Mouse (Mus musculus) thymus, postnatal 10 days (tissue): ENCODE data around the gene Itga9.

Experiments
- DNase-seq, 2 experiments: peaks; one replicate each; pipeline ENCODE4 v3.0.0; 2021; ENCODE audit warnings: low spot score in 2 of 2

Gene Itga9

DNA sequence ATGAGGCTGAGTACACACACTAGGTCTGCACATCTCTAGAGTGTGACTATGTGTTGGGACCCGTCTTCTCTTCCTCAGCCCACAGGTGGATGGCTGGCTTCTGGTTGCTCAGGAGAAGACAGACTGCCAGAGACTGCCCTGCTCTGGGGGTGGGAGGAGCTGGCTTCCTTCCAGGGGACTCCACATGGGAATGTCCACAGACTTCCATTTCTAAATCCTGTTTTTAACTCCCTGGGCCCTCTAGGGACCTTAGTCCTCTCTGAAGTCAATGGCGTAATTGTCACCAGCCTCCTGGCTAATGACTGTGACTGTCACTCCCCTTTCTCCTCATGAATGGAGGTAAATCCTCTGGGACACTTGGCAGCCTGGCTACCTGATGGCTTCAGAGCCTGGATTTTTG lies 45.4 kb downstream of the Itga9 start:
- DNase-seq, result no peak

- DNase-seq, result no peak
Measured at GRCm38 (mm10) chr9:118653436-118653835, 46.9 kb downstream of the Itga9 start.

DNA sequence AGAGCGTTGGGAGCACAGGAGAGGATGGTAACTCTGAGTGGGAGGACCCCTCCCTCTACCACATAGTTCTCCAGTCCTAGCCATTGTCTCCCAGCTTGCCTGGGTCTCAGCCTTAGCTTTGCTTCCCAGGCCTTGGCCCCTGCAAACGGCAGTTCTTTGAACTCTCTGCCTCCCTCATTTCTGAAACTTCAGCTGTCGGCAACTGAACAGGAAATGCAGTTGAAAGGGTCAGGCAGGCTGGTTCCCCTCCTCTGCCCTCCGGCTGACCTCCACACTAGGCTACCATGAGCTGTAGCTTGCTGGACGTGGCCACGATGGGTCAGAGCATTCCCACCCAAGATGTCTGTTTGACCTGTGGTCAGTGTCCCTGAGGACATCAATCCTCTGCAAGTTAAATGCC lies 48.5 kb downstream of the Itga9 start:
- DNase-seq, result no peak

DNA sequence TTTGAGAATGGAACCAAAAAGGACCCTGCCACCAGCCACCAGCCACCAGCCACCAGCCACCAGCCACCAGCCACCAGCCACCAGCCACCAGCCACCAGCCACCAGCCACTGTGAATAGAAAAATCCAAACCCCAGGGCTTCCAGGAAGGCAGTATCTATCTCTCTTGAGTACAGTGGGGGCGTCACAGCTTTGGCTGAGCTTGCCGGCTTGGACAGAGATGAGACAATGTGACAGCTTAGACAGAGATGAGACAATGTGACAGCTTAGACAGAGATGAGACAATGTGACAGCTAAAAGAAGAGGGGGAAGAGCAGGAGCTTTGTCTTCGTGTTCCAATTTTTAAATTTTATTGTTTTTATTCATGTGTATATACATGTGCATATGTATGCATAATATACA lies 49.2 kb downstream of the Itga9 start:
- DNase-seq, result no peak

DNA sequence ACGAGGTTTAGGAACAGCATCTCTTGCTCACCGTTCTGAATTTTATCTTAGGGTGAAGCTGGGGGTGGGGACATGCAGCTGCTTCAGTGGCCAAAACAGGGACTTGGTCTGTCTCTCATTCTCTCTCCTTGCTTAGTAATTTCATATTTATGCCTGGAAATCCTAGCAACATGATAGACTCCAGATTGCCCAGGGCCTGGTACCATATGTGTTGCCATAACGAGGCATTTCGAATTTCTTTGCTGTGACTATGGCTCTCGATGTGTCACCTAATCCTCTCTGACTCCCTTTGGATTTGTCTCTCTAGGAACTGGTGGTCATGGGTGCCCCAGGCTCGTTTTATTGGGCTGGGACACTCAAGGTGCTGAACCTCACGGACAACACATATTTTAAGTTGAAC lies 51.7 kb downstream of the Itga9 start:
- DNase-seq, result no peak

DNA sequence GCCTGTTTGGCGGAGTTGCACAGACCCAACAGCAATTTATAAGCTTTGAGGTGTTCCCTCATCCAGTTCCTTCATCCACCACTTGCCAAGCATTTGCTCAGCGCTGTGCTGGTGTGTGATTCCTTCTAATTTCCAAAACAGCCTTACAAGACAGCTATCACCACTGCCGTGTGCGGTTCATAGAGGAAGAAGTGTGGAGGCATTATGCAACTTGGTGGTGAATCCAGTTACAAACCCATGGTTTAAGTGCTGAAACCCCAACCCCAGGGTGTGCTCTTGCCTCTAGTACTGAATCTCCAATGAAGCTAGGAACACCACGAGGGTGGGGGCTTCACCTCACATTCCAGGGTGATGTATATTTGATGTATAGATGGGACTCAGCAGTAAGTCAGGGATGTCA lies 53.3 kb downstream of the Itga9 start:
- DNase-seq, result no peak

DNA sequence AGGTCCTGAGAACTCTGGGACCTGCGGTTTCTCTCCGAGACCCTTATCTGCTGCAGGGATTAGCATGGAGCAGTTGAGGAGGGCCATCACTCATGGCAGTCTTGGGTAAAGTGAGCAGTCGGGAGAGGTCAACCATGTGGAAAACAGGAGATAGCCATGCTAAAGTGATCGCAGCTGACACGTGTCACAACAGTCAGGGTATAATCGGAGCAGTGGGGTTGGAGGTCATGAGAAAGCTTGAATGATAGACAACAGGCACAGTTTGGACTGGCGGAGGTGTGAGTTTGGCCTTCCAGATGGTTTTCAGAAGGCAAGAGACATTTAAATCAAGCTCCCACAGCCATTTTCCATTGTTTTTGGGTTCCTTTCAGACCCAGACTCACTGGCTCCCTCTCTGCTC lies 53.8 kb downstream of the Itga9 start:
- DNase-seq, result no peak

DNA sequence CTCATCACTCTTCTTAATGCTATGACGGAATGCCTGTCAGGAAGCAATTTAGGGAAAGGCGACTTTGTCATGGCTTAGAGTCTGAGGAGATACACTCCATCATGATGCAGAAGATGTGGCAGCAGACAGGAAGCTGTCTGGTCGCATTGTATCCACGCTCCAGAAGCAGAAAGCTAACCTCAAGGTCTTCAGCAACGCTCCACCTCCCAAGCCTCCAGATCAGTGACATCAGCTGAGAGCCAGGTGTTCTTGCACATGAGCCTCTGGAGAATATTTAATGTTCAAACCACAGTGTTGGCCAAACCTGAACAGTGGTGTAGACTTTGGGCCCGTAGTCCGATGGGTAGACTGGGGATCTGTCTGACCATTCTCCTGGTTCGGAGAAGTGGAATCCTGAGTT lies 55.5 kb downstream of the Itga9 start:
- no peak for DNase-seq

DNA sequence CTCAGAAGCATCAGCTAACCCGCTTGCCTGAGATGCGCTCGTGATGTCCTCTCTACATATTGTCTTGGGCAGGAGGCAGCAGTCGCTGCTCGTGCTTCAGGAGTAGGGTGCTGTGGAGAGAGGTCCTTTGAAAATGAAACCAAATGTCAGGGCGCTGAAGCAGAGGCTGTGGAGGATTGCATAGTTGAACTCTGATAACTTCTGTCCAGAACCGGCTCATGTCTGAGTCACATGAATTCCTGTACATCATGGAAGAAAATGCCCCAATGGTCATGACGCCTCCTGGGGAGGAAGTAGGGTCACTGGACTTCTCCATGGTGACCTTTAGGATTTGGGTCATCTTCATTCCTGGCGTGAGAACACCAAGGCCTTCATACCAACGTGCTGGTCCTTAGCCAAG lies 56.0 kb downstream of the Itga9 start:
- DNase-seq, result no peak

DNA sequence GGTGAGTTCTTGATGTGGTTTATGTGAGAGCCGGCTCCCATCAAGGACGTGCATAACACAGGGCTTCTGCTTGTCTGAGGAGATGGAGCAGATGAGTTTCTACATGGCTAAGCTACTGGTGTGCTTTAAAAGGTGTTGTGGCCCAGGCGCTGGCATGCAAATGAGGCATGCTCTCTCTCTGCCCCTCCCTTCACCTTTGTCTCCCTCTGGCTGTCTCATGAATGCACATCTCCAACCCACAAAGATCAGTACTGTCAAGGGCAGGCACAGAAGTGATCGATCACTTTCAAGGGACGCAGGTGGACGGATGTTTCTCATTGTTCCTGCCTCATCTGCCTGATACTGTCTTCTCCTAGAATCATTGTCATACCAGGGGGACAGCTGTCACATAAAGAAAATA lies 57.4 kb downstream of the Itga9 start:
- DNase-seq, result no peak

GRCm38 (mm10) chr9:118666069-118666468 lies 59.6 kb downstream of the Itga9 start:
- DNase-seq, result no peak

DNA sequence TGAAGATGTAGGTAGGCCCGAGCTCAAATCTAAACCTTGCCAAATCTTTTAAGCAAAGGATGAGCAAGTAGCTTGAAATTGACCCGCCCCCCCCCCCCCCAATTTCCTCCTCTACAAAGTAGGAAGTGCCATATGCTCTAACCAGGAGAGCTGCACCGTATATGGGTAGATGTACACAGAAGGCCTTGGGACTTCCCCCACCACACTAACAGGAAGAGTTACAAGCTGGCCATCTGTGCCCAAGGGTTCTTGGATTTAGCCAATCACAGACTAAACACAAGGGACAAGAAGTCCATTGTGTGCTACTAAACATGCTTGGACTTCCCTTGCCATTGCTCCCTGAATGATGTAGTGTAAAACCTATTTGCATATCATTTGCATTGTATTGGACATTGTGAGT lies 63.2 kb downstream of the Itga9 start:
- no peak for DNase-seq

DNA sequence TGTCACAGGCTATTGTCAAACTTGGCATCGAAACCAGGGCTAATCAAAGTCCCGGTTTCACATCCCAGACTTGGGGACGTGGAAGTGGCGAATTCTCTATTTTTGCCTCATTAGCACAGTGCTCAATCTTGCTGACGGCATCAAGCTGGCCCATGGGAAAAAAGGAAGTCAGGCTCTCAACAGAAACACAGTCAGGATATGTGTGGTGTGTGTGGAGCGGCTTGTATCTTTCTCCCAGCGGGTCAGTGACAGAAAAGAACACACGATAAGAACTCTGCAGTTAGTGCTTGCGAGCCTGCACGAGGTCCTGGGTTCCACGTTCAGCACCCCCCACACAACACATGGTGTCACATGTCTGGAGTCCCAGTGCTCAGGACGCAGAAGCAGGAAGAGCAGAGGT lies 67.8 kb downstream of the Itga9 start:
- no peak for DNase-seq

DNA sequence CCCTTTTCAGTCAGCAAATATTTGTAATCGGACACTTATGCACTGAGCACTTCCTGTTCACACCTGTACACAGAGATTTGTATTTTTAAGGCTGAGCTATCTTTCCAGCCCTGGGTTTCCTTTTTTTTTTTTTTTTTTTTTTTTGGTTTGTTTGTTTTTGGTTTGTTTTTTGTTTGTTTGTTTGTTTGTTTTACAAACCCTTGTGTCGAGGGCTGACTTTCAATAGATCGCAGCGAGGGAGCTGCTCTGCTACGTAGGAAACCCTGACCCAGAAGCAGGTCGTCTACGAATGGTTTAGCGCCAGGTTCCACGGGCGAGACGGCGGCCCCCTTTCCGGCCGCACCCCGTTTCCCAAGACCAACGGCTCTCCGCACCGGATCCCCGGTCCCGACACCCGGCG lies 68.3 kb downstream of the Itga9 start:
- DNase-seq, result no peak

DNA sequence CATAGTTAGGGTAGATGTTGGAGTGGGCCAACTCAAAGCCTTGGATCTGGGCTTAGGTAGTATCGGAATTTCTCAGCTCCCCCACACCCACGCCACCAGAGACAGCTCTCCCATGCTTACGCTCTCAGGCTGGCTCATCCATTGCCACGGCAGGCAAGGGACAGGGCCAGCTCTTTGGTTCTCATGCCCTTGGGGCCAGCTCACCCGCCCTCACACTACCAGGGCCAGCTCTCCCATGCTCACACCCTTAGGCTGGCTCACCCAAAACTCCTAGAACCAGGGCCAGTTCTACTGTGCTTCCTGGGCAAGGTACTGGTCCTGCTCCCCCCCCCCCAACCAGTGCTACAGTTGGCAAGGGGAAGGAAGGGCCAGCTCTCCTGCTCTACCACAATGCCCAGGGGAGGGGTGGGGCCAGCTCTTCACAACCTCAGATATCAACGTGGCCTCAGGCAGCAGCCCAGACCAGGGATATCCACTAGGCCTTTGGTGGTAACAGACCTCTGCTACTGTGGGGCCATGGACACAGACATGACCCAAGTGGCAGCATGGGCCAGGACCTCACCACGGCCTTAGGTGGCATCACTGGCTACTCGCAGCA lies 69.2 kb downstream of the Itga9 start:
- DNase-seq, result no peak

DNA sequence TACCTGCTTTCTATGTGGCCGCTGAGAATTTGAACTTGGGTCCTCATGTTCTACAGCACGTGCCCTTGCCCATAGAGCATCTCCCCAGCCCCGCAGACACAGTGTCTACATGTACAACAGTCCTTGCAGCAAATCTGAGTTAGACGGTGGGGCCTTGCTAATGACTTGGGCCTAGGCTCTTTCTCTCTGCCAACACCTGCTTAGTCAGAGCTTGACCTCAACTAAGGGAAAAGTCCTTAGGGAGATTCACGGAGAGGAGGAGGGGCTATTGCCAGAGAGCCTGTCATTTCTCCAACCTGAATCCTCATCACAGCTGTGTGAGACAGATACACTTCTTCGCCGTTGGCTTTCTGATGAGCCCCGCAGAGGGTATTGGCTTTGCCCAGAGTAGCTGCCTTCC lies 70.2 kb downstream of the Itga9 start:
- no peak for DNase-seq

- DNase-seq, result peak; percentile 53 to 59
Measured at GRCm38 (mm10) chr9:118677349-118677748, 70.9 kb downstream of the Itga9 start.

GRCm38 (mm10) chr9:118678020-118678750 lies 71.7 kb downstream of the Itga9 start:
- DNase-seq, result peak; percentile 59 to 63

DNA sequence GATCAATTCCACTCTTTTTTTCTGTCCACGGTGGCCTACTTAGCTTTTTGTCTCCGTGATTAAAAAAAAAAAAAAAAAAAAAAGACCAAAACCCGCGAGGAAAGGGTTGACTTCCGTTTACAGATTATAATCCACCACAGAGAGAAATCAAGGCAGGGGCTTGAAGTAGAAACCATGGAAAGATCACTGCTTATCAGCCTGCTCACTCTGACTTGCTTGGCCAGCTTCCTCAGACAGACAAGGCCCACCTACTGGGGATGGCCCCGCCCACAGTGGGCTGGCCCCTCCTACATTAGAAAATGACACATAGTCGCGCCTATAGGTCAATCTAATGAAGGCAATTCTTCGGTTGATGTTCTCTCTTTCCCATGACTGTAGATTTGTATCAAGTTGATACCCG lies 72.3 kb downstream of the Itga9 start:
- DNase-seq, result peak in 1 of 2 experiments; percentile 15

DNA sequence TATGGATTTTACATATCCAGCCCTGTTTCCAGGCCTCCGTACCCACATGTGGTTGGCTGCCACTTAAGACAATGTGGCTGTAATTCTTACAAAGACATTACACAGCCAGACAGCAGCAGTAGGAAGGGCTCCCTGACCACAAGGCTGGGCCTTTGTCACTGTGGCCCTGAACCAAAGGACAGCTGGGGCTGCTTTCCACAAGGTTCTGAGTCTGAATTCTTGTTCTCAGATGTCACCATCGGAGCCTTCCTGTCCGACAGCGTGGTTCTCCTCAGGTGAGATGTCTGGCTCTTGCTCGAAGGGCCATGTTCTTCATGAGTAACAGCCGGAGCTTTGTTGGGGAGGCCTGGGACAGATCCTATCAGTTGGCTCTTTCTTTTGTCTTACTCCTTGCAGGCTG lies 75.0 kb downstream of the Itga9 start:
- DNase-seq, result no peak

DNA sequence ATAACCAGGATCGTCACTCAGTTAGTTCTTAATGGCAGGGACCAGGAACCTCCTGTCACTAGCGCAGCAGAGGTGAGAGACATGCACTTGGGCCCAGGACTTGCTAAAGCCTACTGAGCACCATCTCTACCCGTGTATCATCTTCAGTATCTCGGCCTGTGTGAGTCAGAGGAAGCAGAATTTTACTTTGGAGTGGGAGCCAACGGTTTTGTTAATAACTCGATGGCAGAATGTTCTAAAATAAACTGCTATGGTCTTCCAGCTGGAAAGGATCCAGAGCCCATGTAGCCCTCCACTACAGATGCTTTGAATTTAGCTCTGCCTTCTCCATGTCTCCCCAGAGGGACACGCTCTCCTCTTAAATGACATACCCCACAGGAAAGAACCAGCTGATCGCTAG lies 75.7 kb downstream of the Itga9 start:
- no peak for DNase-seq

- DNase-seq, result no peak
Measured at GRCm38 (mm10) chr9:118683507-118683906, 77.0 kb downstream of the Itga9 start.

DNA sequence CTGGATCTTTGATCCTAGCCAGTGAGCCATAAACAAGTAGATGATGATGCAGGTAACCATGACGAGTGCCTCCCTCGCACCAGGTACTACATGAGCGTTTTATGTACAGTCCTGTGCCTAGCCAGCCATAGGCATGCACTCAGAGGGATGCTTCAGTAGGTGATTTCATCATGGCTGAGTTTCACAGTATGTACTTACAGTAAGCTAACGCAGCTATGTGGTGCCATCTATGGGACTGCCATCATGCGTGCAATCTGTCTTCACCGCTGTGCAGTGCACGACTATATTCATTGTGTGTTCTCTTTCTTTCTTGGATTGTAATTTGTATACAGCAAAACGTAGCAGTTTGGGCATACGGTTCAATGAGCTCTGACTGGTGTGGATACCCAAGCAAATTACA lies 77.9 kb downstream of the Itga9 start:
- DNase-seq, result peak; percentile 29 to 51
